Mouse (Mus musculus): ENCODE data around the gene 4930522H14Rik. TPM values are rescaled to one million over a fixed set of nuclear protein-coding genes. Genes with fewer than 3 reads are reported as not detected.

The 4930522H14Rik gene
- not detected for total RNA-seq (2021)
- long read RNA-seq, experiment 1 = 0 reads
- long read RNA-seq, experiment 2 = 0 reads

DNA sequence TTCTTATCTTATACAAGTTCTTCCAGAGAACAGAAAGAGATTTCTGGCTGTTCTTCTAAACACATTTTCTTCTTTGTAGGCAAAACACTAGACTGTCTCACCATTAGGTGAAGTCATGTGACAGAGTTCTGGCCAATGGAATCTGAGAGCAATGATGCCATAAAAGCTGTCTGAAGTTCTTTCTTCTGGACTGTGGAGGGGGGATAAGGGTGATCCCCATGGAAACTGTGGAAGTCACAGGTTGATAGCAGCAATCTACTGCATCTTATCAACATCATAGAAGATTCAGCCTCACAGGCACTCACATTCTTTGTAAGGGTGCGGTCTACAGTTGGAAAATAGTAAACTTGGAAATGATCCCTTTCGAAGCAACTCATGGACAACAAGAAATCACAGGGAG lies at the start of gene 4930522H14Rik:
Gene 4930522H14Rik, minus strand, starts transcription at position 187 of the 400 bp plus-strand sequence.
- no peak for DNase-seq

DNA sequence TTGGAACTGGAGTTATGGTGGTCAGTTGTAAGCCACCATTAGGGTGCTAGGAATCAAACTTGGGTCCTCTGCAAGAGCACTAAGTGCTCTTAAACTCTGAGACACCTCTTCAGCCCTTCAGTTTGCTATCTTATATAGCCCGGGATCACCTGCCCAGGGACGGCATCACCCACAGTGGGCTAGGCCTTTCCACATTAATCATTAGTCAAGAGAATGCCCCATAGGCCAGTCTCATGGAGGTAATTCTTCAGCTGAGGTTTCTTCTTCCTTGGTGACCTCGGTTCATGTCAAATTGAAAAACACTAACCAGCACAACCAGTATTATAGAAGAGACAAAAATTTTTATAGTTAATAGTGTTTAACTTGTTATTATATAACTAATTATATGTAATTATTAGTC lies 47.3 kb upstream of the 4930522H14Rik start:
- DNase-seq = no peak

DNA sequence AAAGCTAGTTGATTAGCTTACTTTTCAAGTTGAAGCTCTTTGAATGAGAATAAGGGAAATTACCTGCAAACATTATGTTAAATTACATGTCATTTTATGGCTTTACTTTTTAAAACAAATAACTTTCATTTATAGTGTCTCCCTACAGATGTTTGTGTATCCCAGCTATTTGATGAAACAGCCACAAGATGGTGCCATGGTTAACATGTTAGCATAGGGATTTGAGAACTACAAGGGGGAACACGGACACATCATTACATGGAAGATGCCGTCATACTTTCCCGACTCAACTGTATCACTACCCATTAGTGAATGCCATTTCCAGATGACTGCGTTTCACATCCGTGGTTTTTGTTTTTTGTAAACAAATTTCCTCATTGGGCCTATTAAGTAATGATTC lies 45.8 kb upstream of the 4930522H14Rik start:
- DNase-seq = peak; percentile 12

DNA sequence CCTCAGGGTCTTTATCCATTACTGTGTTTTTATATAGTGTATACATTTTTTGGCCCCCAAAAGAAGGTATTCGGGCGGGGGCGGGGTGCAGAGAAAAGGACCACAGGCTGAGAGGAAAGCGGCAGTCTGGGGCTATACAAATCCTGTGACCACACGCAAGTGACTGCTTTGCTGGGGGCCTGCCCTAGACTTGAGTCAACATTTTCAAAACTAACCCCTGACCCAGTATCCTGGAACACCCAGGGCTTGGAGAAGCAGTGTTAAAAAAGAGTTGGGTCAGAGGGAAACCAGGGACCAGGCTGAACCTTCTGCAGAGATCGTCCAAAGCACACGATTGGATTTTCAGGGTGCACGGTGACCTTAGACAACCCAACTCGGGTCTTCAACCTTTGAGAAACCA lies 43.7 kb upstream of the 4930522H14Rik start:
- peak; percentile 17 for DNase-seq

DNA sequence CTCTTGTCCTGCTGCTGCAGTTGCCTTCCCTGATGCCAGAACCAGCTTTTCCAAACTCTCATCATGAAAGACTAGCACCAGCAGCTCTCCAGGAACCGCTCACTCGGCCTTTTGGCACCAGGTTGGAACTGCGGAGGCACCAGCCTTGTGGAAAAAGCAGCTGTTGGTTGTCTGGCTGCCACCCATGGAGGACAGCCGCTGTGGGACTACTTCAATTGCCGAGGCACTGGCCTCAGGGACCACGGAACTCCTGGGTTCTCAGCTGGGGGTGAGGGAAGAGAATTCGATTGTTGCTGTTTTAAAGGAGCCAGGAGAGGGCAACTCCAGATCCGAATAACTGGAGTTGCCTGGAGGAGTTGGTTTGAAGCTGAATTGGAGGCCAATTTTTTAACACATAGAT lies 43.2 kb upstream of the 4930522H14Rik start:
- peak; percentile 72 for DNase-seq

DNA sequence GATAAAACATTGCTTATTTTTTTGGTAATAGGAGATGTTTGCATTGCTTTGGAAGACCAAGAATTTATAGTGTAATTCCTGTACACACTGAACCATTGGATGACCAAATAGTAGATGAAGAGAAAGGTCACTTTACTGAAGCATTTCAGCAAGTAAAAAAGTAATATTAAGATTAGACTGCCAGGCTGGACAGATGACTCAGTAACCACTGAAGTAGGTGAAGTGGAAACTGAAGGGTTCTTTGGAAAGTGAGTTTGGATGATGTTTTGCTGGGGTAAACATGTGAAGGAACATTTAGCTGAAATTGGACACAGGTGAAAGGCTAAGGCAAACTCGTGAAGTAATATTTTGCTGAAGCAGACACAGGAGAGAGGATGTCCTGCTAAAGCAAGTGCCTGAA lies 41.5 kb upstream of the 4930522H14Rik start:
- DNase-seq = no peak

DNA sequence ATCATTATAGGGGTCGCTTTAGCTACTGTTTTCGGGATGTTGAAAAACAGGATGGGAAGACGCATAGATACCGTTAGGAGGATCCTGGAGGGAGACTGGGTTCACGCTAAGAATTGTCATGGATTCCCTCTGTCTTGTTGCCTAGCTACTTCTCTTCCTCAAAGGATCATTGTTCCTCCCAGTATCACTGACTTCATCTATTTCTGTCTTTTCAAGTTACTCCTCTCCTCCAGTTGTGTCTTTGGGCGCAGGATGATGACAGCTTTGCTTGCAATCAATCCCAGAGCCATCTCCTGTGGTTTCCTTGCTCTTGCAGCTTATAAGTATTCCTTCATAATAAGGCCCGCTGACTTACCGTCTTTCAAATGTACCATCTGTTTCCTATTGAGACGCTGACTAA lies 38.3 kb upstream of the 4930522H14Rik start:
- no peak for DNase-seq

DNA sequence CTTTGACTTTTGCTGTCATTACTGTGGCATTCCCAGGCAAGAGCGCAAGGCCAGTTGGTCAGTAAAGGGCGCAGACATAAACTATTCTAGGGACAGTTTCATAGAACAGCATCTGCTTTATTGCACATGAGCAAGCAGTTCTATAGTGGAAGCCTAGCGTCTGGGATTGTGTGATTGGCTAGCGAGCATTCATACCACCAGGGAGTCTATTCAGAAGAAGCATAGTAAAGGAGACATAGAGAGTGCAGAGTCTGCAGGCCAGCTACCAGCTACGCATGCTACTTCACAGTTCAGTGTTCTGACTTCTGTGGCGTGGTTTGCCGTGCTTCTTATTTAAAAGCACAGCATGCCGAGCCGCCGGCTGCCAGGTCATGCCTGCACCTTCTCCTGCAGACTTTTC lies 37.9 kb upstream of the 4930522H14Rik start:
- no peak for DNase-seq

DNA sequence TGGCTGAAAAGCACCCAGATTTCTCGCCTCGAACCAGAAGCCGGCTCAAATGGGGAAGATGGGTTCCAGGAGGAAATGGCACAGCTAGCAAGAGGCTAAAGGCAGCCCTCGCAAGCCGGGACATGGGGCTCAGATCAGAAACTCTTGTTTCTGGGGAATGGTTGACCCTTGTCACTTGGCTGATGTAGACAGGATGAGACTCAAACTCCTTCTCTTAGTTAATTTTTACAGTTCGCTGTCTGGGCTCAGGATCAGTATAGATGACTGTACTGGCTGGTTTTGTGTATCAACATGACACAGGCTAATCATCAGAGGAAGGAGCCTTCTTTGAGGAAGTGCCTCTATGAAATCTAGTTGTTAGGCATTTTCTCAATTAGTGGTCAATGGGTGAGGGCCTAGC lies 33.6 kb upstream of the 4930522H14Rik start:
- no peak for DNase-seq

DNA sequence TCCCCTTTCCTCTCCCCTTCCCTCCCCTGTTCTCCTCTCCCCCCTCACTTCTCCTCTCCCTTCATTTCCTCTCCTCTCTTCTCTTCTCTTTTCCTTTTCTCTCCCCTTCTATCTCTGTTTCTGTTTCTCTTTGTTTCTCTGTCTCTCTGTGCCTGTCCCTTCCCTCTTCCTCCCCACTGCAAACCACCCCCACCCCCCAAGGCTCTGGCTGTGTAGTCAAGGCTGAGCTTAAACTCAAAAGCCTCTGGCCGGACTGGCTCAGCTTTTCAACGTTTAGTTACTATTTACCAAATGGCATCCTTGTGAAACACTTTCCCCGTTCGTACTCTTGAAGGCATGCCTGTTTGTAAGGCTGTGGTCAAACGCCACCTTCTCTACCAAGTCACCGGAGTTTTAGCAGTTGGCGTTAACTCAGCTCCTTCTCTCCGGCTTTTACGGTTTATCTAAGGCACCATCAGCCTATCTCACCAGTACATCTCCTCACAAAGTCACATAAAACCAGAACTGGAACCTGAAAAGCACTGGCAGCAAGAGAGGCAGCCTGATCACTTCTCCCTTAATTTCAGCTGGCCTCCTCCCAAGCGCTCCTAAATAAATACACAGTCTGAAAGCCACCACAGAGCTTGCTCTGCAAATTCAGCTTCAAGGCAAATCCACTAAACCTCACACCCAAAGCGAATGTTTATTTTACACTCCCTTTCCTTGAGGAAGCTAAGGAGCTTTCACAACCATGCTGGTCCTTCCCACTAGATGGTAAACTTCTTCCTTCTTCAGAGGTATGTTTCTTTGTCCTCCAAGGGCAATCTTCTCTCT lies 19.4 kb upstream of the 4930522H14Rik start:
- peak; percentile 31 for DNase-seq

DNA sequence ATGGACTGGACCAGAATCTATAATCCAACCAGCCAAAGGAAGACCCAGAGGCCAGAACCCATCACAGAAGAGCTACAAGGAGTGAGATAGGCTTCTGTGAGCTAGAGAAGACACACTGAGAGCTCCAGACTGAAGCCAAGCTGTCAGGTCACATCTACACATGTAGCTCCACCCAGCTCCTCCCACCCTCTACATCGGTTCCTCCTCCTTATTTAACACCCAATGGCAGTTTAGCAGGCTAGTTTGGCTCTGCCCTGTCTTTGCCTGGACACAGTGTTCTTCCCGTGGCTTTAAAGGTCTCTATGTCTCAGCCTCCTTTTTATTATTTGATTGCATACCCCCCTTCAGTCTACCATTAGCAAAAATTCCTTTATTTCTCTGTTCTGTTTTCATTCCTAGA lies 16.2 kb upstream of the 4930522H14Rik start:
- DNase-seq = no peak

DNA sequence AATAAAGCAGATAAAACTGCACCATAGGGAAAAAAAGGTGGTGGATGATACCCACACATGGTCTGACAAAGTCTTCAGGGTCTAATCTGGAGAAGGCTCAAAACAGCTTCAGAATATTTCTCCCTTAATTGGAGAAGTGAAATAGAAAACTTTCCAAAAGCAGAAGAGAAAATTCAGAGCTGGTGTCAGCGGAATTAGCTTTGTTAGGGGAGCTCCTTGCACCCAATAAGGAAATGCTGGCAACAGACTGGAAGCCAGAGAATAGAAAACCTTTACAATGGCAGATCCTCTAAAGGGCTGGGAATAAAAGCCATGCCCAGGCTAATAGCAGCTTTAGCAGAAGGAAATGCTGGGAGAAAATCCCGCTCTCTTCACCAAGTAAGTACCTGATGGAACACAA lies 15.4 kb upstream of the 4930522H14Rik start:
- no peak for DNase-seq

DNA sequence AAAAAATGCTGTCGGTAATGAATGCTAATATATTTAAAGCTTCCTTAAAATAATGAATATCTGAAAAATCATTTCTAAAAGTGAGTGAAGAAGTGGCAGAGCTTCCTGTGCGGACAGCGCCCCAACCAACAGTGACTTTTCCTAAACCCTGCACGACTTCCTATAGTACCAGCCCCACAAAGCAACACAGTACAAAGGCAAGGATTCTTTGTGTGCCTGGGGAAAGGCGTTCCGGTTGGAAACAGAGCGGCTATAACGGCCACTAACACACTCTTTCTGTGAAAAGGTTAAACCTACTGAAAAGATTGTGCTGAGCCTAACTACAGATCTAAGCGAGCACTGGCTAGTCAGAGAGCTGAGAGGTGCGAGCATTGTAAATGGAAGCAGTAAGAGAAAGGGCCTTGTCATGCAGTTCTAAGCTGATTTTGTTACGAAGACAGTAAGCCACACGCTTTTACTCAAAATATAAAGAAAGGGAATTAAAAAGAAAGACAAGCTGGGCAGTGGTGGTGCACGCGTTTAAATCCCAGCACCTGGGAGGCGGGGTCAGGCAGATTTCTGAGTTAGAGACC lies 766 bp downstream of the 4930522H14Rik start:
- DNase-seq = no peak

DNA sequence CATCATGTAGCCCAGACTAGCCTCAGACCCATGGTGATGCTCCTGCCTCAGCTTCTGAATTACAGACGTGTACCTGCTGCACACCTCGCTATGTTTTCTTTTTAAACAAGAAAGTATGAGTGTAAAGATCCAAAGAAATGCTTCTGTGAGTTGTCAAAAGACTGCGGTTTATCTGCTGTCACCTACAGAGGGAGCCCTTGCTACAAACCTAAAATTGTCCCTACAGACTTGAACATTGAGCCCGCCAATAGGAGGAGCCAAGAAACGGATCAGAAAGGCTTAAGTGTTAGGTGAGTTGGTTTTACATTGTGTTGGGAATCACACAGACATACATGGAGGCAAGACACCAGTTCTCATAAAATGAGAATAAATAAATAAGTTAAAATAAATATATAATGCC lies 26.2 kb downstream of the 4930522H14Rik start:
- peak; percentile 62 for DNase-seq

DNA sequence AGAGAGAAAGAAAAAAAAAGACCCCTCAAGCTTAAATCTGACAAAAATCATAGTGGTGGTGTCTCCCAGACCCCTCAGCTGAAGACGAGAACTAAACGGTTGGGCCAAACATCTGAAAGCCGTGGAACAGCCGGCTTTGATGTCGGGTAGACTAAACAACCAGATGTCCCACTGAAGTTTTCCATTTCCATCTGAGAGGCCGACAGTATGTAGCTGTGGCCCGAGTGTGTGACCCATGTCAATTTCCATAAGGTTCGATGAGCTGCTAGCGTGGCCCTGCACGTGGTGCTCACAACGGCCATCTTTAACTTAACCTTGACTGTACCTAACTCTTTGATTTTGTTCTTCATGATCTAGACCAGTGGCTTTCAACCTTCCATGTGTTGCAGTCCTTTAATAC lies 32.6 kb downstream of the 4930522H14Rik start:
- DNase-seq = no peak

DNA sequence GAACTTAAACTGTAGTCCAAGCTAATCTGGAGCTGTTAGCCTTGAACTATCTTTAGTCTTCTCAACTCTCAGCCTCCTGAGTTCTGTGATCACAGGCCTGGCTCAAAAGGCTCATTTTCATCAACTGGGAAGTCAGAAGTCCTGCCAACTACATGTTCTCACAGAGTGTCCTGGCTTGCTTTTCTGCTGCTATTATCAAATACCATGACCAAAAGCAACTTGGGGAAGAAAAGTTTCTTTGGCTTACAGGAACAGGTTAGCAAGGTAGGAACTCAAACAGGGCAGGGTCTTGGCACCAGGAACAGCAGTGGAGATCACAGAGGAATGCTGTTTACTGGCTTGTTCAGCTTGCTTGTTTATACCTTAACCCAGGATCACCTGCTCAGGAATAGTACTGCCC lies 37.5 kb downstream of the 4930522H14Rik start:
- DNase-seq = no peak

DNA sequence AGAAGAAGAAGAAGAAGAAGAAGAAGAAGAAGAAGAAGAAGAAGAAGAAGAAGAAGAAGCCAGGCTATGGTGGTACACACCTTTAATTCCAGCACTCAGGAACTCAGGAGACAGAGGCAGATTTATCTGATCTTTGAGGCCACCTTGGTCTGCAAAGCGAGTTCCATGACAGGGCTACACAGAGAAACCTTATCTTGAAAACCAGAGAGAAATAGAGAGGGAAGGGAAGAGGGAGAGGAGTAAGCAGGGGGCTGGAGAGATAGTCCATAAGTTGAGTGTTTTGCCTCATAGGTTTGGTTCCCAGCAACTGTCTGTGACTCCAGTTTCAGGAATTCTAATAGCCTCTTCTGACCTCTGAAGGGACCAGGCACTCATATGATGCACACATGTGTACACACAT lies 42.3 kb downstream of the 4930522H14Rik start:
- no peak for DNase-seq

DNA sequence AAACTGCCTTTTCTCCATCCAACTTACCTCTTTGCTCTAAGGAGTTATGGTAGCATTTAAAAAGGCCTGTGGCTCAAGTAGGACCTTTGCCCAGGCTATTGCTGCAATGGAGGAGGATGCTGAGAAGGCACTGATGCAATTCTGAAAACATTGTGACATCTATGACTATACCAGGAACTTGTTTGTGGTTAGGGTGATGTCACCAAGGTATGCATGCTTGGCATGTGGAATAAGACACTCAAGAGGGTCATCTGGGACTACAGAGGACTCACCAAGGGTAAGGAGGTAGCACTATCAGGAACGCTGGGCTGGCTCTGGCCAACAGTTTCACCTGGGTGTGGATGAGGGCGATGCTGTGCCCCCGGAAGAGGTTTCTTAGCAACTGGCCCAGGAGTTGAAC lies 46.5 kb downstream of the 4930522H14Rik start, which contains the start of gene Rnf11:
Gene Rnf11, minus strand, starts transcription at position 108 of the 400 bp plus-strand sequence.
- DNase-seq = no peak

DNA sequence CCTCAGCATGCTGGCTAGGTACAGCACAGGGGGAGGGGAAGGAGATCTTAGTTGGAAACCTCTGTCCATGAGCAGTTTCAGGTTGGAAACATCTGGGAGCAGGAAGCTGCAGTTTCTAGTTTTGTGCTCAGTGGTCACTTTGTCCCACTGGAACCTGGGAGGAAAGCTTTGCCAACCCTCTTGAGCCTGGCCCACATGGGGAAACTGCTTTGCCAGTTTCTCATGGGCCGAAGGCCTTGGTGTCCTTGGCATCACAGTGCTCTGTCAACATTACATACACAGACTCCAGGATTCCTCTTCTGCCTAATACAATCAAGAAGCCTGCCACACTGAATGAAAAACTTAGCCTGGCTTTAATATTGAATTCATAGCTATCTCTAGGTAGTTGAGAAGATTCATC lies 48.4 kb downstream of the 4930522H14Rik start:
- DNase-seq = peak; percentile 56

DNA sequence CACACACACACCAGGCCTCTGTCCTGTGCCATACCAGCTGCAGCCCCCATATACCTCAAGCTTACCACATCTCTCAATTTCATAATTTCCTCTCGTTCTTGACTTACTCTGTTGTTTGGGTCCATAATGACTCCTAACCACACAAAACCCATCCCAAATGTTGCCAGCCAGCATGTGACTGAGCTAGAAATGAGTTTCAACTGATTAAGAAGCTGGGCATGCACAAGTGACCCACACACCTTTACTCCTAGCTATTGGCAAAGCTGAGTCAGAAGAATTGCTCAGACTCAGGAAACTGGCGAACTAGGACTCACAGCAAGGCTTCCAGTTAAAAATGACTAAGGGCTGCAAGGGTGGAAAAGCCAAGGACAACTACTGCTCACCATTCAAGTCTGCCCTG lies 49.7 kb downstream of the 4930522H14Rik start:
- peak; percentile 28 for DNase-seq

DNA sequence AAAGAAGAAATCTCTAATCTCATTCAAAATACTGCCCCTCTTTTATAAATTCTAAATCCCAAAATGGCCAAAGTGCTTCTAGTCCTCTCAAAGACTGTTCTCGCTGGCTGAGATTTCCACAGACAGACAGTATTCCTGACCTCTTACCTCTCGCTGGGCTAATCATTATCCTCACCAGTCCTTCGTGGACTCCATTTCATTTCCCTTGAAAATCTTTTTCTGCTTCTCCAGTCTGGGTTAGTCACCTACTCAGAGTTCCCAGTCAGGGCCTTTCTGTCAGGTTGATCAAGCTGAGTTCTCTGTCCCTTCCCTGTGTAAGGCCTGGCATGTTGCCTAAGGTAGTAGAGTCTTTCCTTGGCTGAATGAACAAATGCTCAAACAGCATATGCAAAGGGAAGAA lies 53.6 kb downstream of the 4930522H14Rik start:
- no peak for DNase-seq

DNA sequence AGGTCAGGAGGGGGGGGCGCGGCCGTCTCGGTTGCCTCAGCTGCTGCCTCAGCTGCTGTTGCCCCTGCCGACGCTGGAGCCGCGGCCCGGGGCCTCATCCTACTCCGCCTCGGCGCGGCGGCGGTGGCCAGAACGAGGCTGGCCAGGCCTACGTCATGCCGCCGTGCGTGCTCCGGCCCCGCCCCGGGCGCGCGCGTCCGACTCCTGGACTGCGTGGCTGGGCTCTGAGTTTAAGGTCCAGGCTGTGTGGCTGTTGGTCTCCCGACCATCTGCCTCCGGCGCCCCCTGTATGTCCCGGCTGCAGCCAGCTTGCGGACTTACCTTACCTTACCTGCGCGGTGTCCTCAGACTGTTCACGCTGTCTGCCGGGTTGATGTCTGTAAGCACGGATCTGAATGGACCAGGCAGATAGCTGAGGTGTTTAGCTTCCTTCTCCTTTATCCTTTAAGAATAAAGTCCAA lies 54.5 kb downstream of the 4930522H14Rik start:
- DNase-seq = peak; percentile 96

Data from adrenal gland, postnatal 10 days (tissue).